Mouse (Mus musculus): ENCODE data around the gene Macrod1.

- no peak for TF ChIP-seq POLR2A (IDR thresholded peaks at IDR 0.05; ENCODE audit: low read depth, low read length)
- TF ChIP-seq CTCF (IDR thresholded peaks at IDR 0.05; ENCODE audit: extremely low read depth, insufficient read depth, insufficient read length, insufficient replicate concordance): no peak
Measured at GRCm38 (mm10) chr19:7143854-7144253, 87.2 kb downstream of the Macrod1 start.

Data from spleen, adult 2 months (tissue).